Mouse (Mus musculus) MEL (cell line): Measurements from ENCODE around the gene Sepsecs. TPM values are rescaled to one million over a fixed set of nuclear protein-coding genes. Genes with fewer than 3 reads are reported as not detected.

Experiments
- DNase-seq: peaks from one replicate; pipeline ENCODE4 v3.0.0; 2011; ENCODE audit warnings: low read depth, low spot score
- H3K27ac ChIP-seq: 2 replicates; pipeline ENCODE4 v1.5.1; 2012; ENCODE audit warnings: low read depth, mild to moderate bottlenecking, control low read depth, low read length, moderate library complexity; ENCODE audit not compliant: control insufficient read depth
- H3K27me3 ChIP-seq, 2 experiments: fragments of 150-350 bp in 1 of 2; sonication (generic) in 1 of 2; 2 replicates each; pipeline ENCODE4 v1.6.1; 2012; ENCODE audit warnings: low read length in 2 of 2, mild to moderate bottlenecking in 2 of 2, improper control_type of control experiment in 1 of 2, moderate library complexity in 1 of 2; ENCODE audit not compliant: insufficient read depth in 2 of 2, control insufficient read depth in 1 of 2
- H3K36me3 ChIP-seq, 2 experiments: 2 replicates each; pipeline ENCODE4 v1.6.1; 2012 to 2014; ENCODE audit warnings: low read length in 2 of 2, improper control_type of control experiment in 1 of 2, inconsistent platforms in 1 of 2, mild to moderate bottlenecking in 1 of 2; ENCODE audit not compliant: insufficient read depth in 2 of 2, control insufficient read depth in 1 of 2
- H3K4me1 ChIP-seq, 2 experiments: fragments of 150-350 bp in 1 of 2; sonication (generic) in 1 of 2; 2 replicates each; pipeline ENCODE4 v1.6.1; 2012; ENCODE audit warnings: low read length in 2 of 2, improper control_type of control experiment in 1 of 2, mild to moderate bottlenecking in 1 of 2; ENCODE audit not compliant: insufficient read depth in 2 of 2, control insufficient read depth in 1 of 2
- H3K4me3 ChIP-seq, 2 experiments: fragments of 150-350 bp in 1 of 2; sonication (generic) in 1 of 2; 2 replicates each; pipeline ENCODE4 v1.5.1; 2012; ENCODE audit warnings: low read depth in 2 of 2, low read length in 2 of 2, mild to moderate bottlenecking in 2 of 2, moderate library complexity in 2 of 2, control low read depth in 1 of 2, improper control_type of control experiment in 1 of 2; ENCODE audit not compliant: control insufficient read depth in 1 of 2, insufficient read depth in 1 of 2
- H3K79me2 ChIP-seq: 2 replicates; pipeline ENCODE4 v1.6.1; 2012; ENCODE audit warnings: mild to moderate bottlenecking, low read length, moderate library complexity; ENCODE audit not compliant: control insufficient read depth, poor library complexity, insufficient read depth
- H3K9ac ChIP-seq: 2 replicates; pipeline ENCODE4 v1.6.1; 2012; ENCODE audit warnings: low read depth, mild to moderate bottlenecking, control low read depth, low read length, moderate library complexity; ENCODE audit not compliant: control insufficient read depth, poor library complexity, severe bottlenecking
- H3K9me3 ChIP-seq: fragments of 150-350 bp; sonication (generic); replicated peaks from 2 replicates; pipeline ENCODE4 v1.6.1; 2012; ENCODE audit warnings: mild to moderate bottlenecking, low read length, improper control_type of control experiment, moderate library complexity; ENCODE audit not compliant: insufficient read depth
- BHLHE40 ChIP-seq: IDR thresholded peaks from 2 replicates; pipeline ENCODE4 v1.6.1; 2012; ENCODE audit warnings: low read depth, mild to moderate bottlenecking, inconsistent platforms, low read length, improper control_type of control experiment, borderline replicate concordance
- CHD1 ChIP-seq: IDR thresholded peaks from 2 replicates; pipeline ENCODE4 v1.6.1; 2012; ENCODE audit warnings: low read depth, mild to moderate bottlenecking, inconsistent platforms, low read length, improper control_type of control experiment
- E2F4 ChIP-seq: IDR thresholded peaks from 2 replicates; pipeline ENCODE4 v1.6.1; 2011; ENCODE audit warnings: low read depth, low read length, improper control_type of control experiment, borderline replicate concordance
- ELF1 ChIP-seq: IDR thresholded peaks from 2 replicates; pipeline ENCODE4 v1.6.1; 2014; ENCODE audit warnings: low read depth, mild to moderate bottlenecking, inconsistent platforms, low read length, improper control_type of control experiment, moderate library complexity
- EP300 ChIP-seq, 2 experiments: IDR thresholded peaks; 2 replicates each; pipeline ENCODE4 v1.6.1; 2011; ENCODE audit warnings: improper control_type of control experiment in 2 of 2, low read length in 2 of 2, low read depth in 1 of 2, mild to moderate bottlenecking in 1 of 2
- ETS1 ChIP-seq: IDR thresholded peaks from 2 replicates; pipeline ENCODE4 v1.6.1; 2012; ENCODE audit warnings: low read depth, mild to moderate bottlenecking, inconsistent platforms, low read length, improper control_type of control experiment, moderate library complexity
- GABPA ChIP-seq: IDR thresholded peaks from 2 replicates; pipeline ENCODE4 v1.6.1; 2012; ENCODE audit warnings: low read depth, mild to moderate bottlenecking, inconsistent platforms, low read length, improper control_type of control experiment, moderate library complexity
- GATA1 ChIP-seq: IDR thresholded peaks from 2 replicates; pipeline ENCODE4 v1.6.1; 2011; ENCODE audit warnings: low read depth, low read length, improper control_type of control experiment
- JUND ChIP-seq: IDR thresholded peaks from 2 replicates; pipeline ENCODE4 v1.6.1; 2011; ENCODE audit warnings: low read depth, mild to moderate bottlenecking, improper control_type of control experiment, low read length
- KAT2A ChIP-seq: conservative IDR thresholded peaks from 2 replicates; pipeline ENCODE4 v1.6.1; 2012; ENCODE audit warnings: low read depth, low read length, improper control_type of control experiment, inconsistent platforms
- MAX ChIP-seq: IDR thresholded peaks from 2 replicates; pipeline ENCODE4 v1.6.1; 2011; ENCODE audit warnings: low read length, improper control_type of control experiment
- MAZ ChIP-seq: IDR thresholded peaks from 2 replicates; pipeline ENCODE4 v1.6.1; 2012; ENCODE audit warnings: low read depth, mild to moderate bottlenecking, inconsistent platforms, low read length, improper control_type of control experiment
- MYB ChIP-seq: IDR thresholded peaks from 2 replicates; pipeline ENCODE4 v1.6.1; 2011; ENCODE audit warnings: mild to moderate bottlenecking, low read depth, low read length, improper control_type of control experiment
- MYC ChIP-seq: IDR thresholded peaks from 2 replicates; pipeline ENCODE4 v1.6.1; 2011; ENCODE audit warnings: low read depth, mild to moderate bottlenecking, low read length, improper control_type of control experiment, moderate library complexity
- NELFE ChIP-seq: IDR thresholded peaks from 2 replicates; pipeline ENCODE4 v1.6.1; 2011; ENCODE audit warnings: low read depth, low read length, improper control_type of control experiment
- POLR2A ChIP-seq, 2 experiments: IDR thresholded peaks; 2 replicates each; pipeline ENCODE4 v1.6.1; 2011 to 2012; ENCODE audit warnings: low read length in 2 of 2, mild to moderate bottlenecking in 2 of 2, control low read depth in 1 of 2, improper control_type of control experiment in 1 of 2, low read depth in 1 of 2, moderate library complexity in 1 of 2; ENCODE audit not compliant: control insufficient read depth in 1 of 2, insufficient read depth in 1 of 2, poor library complexity in 1 of 2
- POLR2AphosphoS2 ChIP-seq: IDR thresholded peaks from 2 replicates; pipeline ENCODE4 v1.6.1; 2011; ENCODE audit warnings: low read length, improper control_type of control experiment
- POLR2AphosphoS5 ChIP-seq: IDR thresholded peaks from 2 replicates; pipeline ENCODE4 v1.6.1; 2012; ENCODE audit warnings: low read depth, borderline replicate concordance, mild to moderate bottlenecking, inconsistent platforms, low read length, moderate library complexity, mixed read lengths
- RAD21 ChIP-seq: IDR thresholded peaks from 2 replicates; pipeline ENCODE4 v1.6.1; 2011; ENCODE audit warnings: mild to moderate bottlenecking, low read depth, low read length, improper control_type of control experiment
- TAL1 ChIP-seq: IDR thresholded peaks from 2 replicates; pipeline ENCODE4 v1.6.1; 2012; ENCODE audit warnings: mild to moderate bottlenecking, inconsistent platforms, low read length, moderate library complexity, mixed read lengths
- USF2 ChIP-seq, 2 experiments: IDR thresholded peaks; 2 replicates each; pipeline ENCODE4 v1.6.1; 2011 to 2012; ENCODE audit warnings: improper control_type of control experiment in 2 of 2, low read length in 2 of 2, borderline replicate concordance in 1 of 2, inconsistent platforms in 1 of 2, low read depth in 1 of 2, mild to moderate bottlenecking in 1 of 2; ENCODE audit not compliant: insufficient read depth in 1 of 2
- ZC3H11A ChIP-seq: IDR thresholded peaks from 2 replicates; pipeline ENCODE4 v1.6.1; 2012; ENCODE audit warnings: low read depth, mild to moderate bottlenecking, inconsistent platforms, low read length, improper control_type of control experiment
- ZKSCAN1 ChIP-seq: IDR thresholded peaks from 2 replicates; pipeline ENCODE4 v1.6.1; 2012; ENCODE audit warnings: low read depth, mild to moderate bottlenecking, inconsistent platforms, low read length, improper control_type of control experiment, moderate library complexity
- ZMIZ1 ChIP-seq: IDR thresholded peaks from 2 replicates; pipeline ENCODE4 v1.6.1; 2012; ENCODE audit warnings: low read depth, mild to moderate bottlenecking, inconsistent platforms, low read length, improper control_type of control experiment, moderate library complexity
- ZNF384 ChIP-seq: IDR thresholded peaks from 2 replicates; pipeline ENCODE4 v1.6.1; 2012; ENCODE audit warnings: low read depth, mild to moderate bottlenecking, inconsistent platforms, low read length, improper control_type of control experiment
- polyA plus RNA-seq, 2 experiments: library from polyadenylated mRNA; stranded (reverse) in 1 of 2; unstranded in 1 of 2; fragments of >175 nt in 1 of 2; fragments of >200 nt in 1 of 2; gene quantifications; 2 replicates each; pipeline versions ENCODE4 v1.2.1 to v1.2.4; 2012; ENCODE audit warnings: low replicate concordance in 2 of 2, low read depth in 1 of 2; ENCODE audit not compliant: insufficient read length in 2 of 2, insufficient read depth in 1 of 2, missing spikeins in 1 of 2
- total RNA-seq: library from RNA; depleted of rRNA; stranded (reverse); fragments of 300-350 nt; gene quantifications from 2 replicates; pipeline ENCODE4 v1.2.3, GENCODE M21; 2012

The Sepsecs gene
- total and polyA plus RNA-seq, 3 experiments: 11.8 to 12.2 TPM; not detected in 1

DNA sequence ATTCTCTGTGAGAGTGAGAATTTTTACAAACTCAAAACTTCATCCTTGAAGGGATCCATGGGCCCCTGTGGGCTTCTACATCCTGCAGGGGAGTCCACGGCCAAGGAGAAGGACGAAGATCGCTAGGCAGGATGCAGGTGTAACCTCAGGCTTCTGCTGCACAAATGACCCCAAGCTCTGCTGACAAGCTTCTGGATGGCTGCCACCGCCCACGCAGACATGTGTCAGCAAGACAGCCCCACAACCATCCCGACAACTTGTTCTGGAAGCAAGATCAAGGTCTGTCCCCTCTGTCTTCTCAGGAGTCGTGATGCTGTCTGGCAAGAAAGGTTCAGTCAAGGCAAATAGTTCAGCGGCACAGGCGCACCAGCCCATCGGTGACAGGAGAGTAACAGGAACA lies 59.8 kb downstream of the Sepsecs start:
- Histone ChIP-seq H3K9me3 (no peaks in the 10 kb centered on the region), H3K27me3 (no peaks in the 10 kb centered on the region; a peak in 1 of 4 replicates)
- TF ChIP-seq USF2 (IDR thresholded peaks at IDR 0.05; ENCODE audit: borderline replicate concordance in 1 of 2, insufficient read depth in 1 of 2, low read depth in 1 of 2, low read length in 2 of 2) (no peak), EP300 (IDR thresholded peaks at IDR 0.05; ENCODE audit: low read depth in 1 of 2, low read length in 2 of 2) (no peak), POLR2AphosphoS2 (no peak), MYB (no peak), ELF1 (no peak), POLR2AphosphoS5 (no peak), ETS1 (no peak), ZC3H11A (no peak), MAX (no peak), RAD21 (no peak), MYC (no peak)

DNA sequence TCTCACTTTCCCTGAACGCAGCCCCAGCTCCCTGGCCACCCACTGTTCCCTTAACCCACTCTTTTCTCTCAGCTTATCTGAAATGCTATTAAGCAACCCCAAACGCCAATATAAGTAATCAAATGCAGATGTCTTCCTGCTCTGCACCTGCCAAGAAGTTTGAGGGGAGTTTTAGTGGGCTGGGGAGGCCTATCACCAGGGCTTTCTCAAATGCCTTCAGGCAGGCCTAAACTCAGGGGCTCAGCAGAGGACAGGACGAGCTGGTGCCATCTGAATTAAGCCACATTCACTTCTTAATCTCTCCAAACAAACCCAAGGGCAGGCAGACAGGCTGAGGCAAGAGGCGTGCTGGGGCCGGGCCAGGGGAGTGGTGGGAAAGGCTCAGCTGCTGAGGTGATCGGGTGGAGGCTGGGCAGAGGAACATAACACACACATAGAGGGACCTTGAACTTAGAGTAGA lies 64.9 kb downstream of the Sepsecs start:
- Histone ChIP-seq H3K36me3 (no peaks in the 10 kb centered on the region), H3K79me2 (no peaks in the 10 kb centered on the region), H3K4me1 (no peaks in the 10 kb centered on the region), H3K27me3 (no peaks in the 10 kb centered on the region; a peak in 2 of 4 replicates), H3K9ac (no peak overlapping the region), H3K27ac (no peak overlapping the region), H3K4me3 (no peak overlapping the region), H3K9me3 (no peaks in the 10 kb centered on the region)
- no peak for DNase-seq
- TF ChIP-seq POLR2A (IDR thresholded peaks at IDR 0.05; ENCODE audit: control insufficient read depth in 1 of 2, insufficient read depth in 1 of 2, low read depth in 1 of 2, low read length in 2 of 2, poor library complexity in 1 of 2) (no peak), MYB (no peak), ZKSCAN1 (no peak), E2F4 (no peak), KAT2A (no peak), BHLHE40 (no peak), MYC (no peak), CHD1 (no peak), ETS1 (no peak), RAD21 (no peak), GATA1 (no peak), MAZ (no peak), ZMIZ1 (no peak), TAL1 (no peak), POLR2AphosphoS5 (no peak), ZC3H11A (no peak), JUND (no peak), NELFE (no peak), ZNF384 (no peak), GABPA (no peak)

More for the DNA sequence above, 59.8 kb downstream of the Sepsecs start:
- Histone ChIP-seq H3K36me3 (no peaks in the 10 kb centered on the region), H3K4me1 (no peaks in the 10 kb centered on the region), H3K9ac (no peak overlapping the region), H3K27ac (no peak overlapping the region), H3K79me2 (no peaks in the 10 kb centered on the region), H3K4me3 (no peak overlapping the region)
- DNase-seq: no peak
